Comparison of ENCODE assay signal across 20 mouse cellular contexts in the genomic region with DNA sequence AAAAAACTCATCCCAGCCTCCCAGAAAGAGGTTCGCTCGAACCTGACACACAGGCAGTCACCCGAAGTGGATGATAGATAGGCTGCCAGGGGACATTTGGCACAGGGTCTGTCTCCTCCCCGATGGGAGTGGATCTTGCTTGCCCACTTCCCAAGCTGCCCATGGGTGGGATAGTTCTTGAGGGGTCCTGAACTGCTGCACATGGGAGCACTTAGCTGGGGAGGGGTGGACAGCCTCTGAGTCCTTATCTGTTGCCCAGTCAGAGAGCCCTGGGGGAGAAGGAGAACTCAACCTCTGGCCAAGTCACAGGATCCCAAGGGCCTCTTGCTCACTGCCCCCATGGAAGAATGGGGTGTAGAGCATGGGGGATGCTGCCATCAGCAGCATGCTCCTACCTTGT. TPM values are rescaled to one million over a fixed set of nuclear protein-coding genes. Genes with fewer than 3 reads are reported as not detected.
DNase-seq lines count a peak whose midpoint lies in the region; ATAC-seq and TF ChIP-seq lines count a peak whose summit lies in the region.
"Had no signal": no experiment of that assay in that cellular context is flagged by ENCODE, and none has a peak within 500 bp of the region (broad histone marks: within the 10 kb centered on the region; RNA-seq: fewer than 3 reads in every experiment).

No protein-coding gene starts in this region.

- 0 out of 2 replicates have a peak overlapping the region, but pooled peaks have one; percentile 2 for H3K9ac ChIP-seq in embryonic facial prominence, embryonic 12.5 days
- peak overlapping the region; percentile 42; the same call in 1 of the 2 replicates for H3K9ac ChIP-seq in heart, embryonic 13.5 days
- H3K9ac ChIP-seq in midbrain, embryonic 11.5 days (ENCODE audit: low read length), result no peak overlapping the region
- no peak overlapping the region for H3K9ac ChIP-seq in limb, embryonic 14.5 days (ENCODE audit: low read depth, low read length, severe bottlenecking)
- H3K9ac ChIP-seq: hindbrain, embryonic 12.5 days; midbrain, embryonic 15.5 days had no signal

- TF ChIP-seq POLR2A in limb, embryonic 14.5 days (IDR thresholded peaks at IDR 0.05; ENCODE audit: borderline replicate concordance, extremely low read depth, insufficient read depth, insufficient read length), result no peak

- 0 out of 2 replicates have a peak overlapping the region, but pooled peaks have one; percentile 36 for H3K27ac ChIP-seq in embryonic facial prominence, embryonic 12.5 days
- H3K27ac ChIP-seq in embryonic facial prominence, embryonic 10.5 days (replicated peaks), result no peak overlapping the region
- H3K27ac ChIP-seq in heart, embryonic 13.5 days (replicated peaks), result peak overlapping the region; percentile 85
- H3K27ac ChIP-seq in midbrain, embryonic 10.5 days (replicated peaks), result 0 out of 2 replicates have a peak overlapping the region, but pooled peaks have one; percentile 46
- H3K27ac ChIP-seq in midbrain, embryonic 11.5 days (ENCODE audit: low read depth, low read length), result no peak overlapping the region
- peak overlapping the region; percentile 78 for H3K27ac ChIP-seq in limb, embryonic 14.5 days (replicated peaks; ENCODE audit: low read depth, low read length)
- H3K27ac ChIP-seq: hindbrain, embryonic 12.5 days; kidney, postnatal 0 days; midbrain, embryonic 15.5 days had no signal

- H3K36me3 ChIP-seq in embryonic facial prominence, embryonic 12.5 days, result peaks cover 35% of the 10 kb centered on the region
- H3K36me3 ChIP-seq in embryonic facial prominence, embryonic 10.5 days (replicated peaks), result peaks cover 55% of the 10 kb centered on the region
- peaks cover 54% of the 10 kb centered on the region for H3K36me3 ChIP-seq in heart, embryonic 13.5 days
- no peaks in the 10 kb centered on the region for H3K36me3 ChIP-seq in midbrain, embryonic 10.5 days
- H3K36me3 ChIP-seq in midbrain, embryonic 11.5 days (ENCODE audit: control insufficient read depth, insufficient read depth, low read length), result no peaks in the 10 kb centered on the region
- peaks cover 45% of the 10 kb centered on the region for H3K36me3 ChIP-seq in limb, embryonic 14.5 days (ENCODE audit: control insufficient read depth, insufficient read depth, low read length)
- H3K36me3 ChIP-seq: hindbrain, embryonic 12.5 days; midbrain, embryonic 15.5 days had no signal

- WGBS in embryonic facial prominence, embryonic 12.5 days, result 65% methylated on average over 4 of the region's 4 CpGs
- WGBS in embryonic facial prominence, embryonic 10.5 days, result 56% methylated on average over 4 of the region's 4 CpGs
- 46% methylated on average over 4 of the region's 4 CpGs for WGBS in heart, embryonic 13.5 days
- 58% methylated on average over 4 of the region's 4 CpGs for WGBS in midbrain, embryonic 10.5 days
- 54% methylated on average over 4 of the region's 4 CpGs for WGBS in midbrain, embryonic 11.5 days
- WGBS in limb, embryonic 14.5 days, result 34% methylated on average over 4 of the region's 4 CpGs

- no peak for ATAC-seq in embryonic facial prominence, embryonic 12.5 days (ENCODE audit: insufficient number of reproducible peaks, insufficient read depth, low FRiP score, low TSS enrichment)
- no peak for ATAC-seq in heart, embryonic 13.5 days (ENCODE audit: extremely low read depth, insufficient number of reproducible peaks, low FRiP score, low TSS enrichment)
- no peak for ATAC-seq in midbrain, embryonic 11.5 days (ENCODE audit: low FRiP score)
- no peak for ATAC-seq in limb, embryonic 14.5 days (ENCODE audit: low FRiP score, low read depth)
- ATAC-seq in CD4-positive, CD25-positive, alpha-beta regulatory T cell, adult 4 months, result no peak

- peaks cover 66% of the 10 kb centered on the region for H3K4me1 ChIP-seq in embryonic facial prominence, embryonic 12.5 days
- H3K4me1 ChIP-seq in embryonic facial prominence, embryonic 10.5 days, result peaks cover 64% of the 10 kb centered on the region
- H3K4me1 ChIP-seq in heart, embryonic 13.5 days, result peaks cover 80% of the 10 kb centered on the region
- peaks cover 21% of the 10 kb centered on the region for H3K4me1 ChIP-seq in midbrain, embryonic 10.5 days
- no peaks in the 10 kb centered on the region for H3K4me1 ChIP-seq in midbrain, embryonic 11.5 days (ENCODE audit: control insufficient read depth, insufficient read depth, low read length)
- peaks cover 65% of the 10 kb centered on the region for H3K4me1 ChIP-seq in limb, embryonic 14.5 days (ENCODE audit: control insufficient read depth, insufficient read depth, low read length)

- H3K9me3 ChIP-seq in embryonic facial prominence, embryonic 12.5 days, result no peaks in the 10 kb centered on the region
- no peaks in the 10 kb centered on the region for H3K9me3 ChIP-seq in embryonic facial prominence, embryonic 10.5 days
- H3K9me3 ChIP-seq in heart, embryonic 13.5 days, result no peaks in the 10 kb centered on the region
- no peaks in the 10 kb centered on the region for H3K9me3 ChIP-seq in midbrain, embryonic 10.5 days (replicated peaks)
- H3K9me3 ChIP-seq in midbrain, embryonic 11.5 days (ENCODE audit: control insufficient read depth, low read length), result no peaks in the 10 kb centered on the region
- H3K9me3 ChIP-seq in limb, embryonic 14.5 days (ENCODE audit: control insufficient read depth, low read length), result no peaks in the 10 kb centered on the region
- H3K9me3 ChIP-seq: hindbrain, embryonic 12.5 days; midbrain, embryonic 15.5 days had no signal

- intact Hi-C loops in heart, postnatal 36 days (cut with DNase I), result no loop called here

- H3K4me3 ChIP-seq in embryonic facial prominence, embryonic 12.5 days, result no peak overlapping the region
- no peak overlapping the region for H3K4me3 ChIP-seq in embryonic facial prominence, embryonic 10.5 days
- H3K4me3 ChIP-seq in heart, embryonic 13.5 days, result no peak overlapping the region
- H3K4me3 ChIP-seq in midbrain, embryonic 10.5 days, result no peak overlapping the region
- no peak overlapping the region for H3K4me3 ChIP-seq in midbrain, embryonic 11.5 days (ENCODE audit: low read depth, low read length)
- H3K4me3 ChIP-seq in limb, embryonic 14.5 days (replicated peaks; ENCODE audit: low read length), result no peak overlapping the region
- H3K4me3 ChIP-seq: hindbrain, embryonic 12.5 days; midbrain, embryonic 15.5 days had no signal

- H3K27me3 ChIP-seq in embryonic facial prominence, embryonic 12.5 days, result no peaks in the 10 kb centered on the region
- no peaks in the 10 kb centered on the region for H3K27me3 ChIP-seq in embryonic facial prominence, embryonic 10.5 days (replicated peaks; ENCODE audit: low read depth, poor library complexity, severe bottlenecking)
- H3K27me3 ChIP-seq in heart, embryonic 13.5 days (replicated peaks), result no peaks in the 10 kb centered on the region
- H3K27me3 ChIP-seq in midbrain, embryonic 10.5 days (ENCODE audit: low read depth, poor library complexity, severe bottlenecking), result peaks cover 7% of the 10 kb centered on the region; the same call in 1 of the 2 replicates
- H3K27me3 ChIP-seq in midbrain, embryonic 11.5 days (ENCODE audit: control insufficient read depth, insufficient read depth, low read length), result no peaks in the 10 kb centered on the region
- no peaks in the 10 kb centered on the region for H3K27me3 ChIP-seq in limb, embryonic 14.5 days (ENCODE audit: control insufficient read depth, insufficient read depth, low read length)
- H3K27me3 ChIP-seq: hindbrain, embryonic 12.5 days; midbrain, embryonic 15.5 days had no signal

- no peak for DNase-seq in embryonic facial prominence, embryonic 10.5 days (ENCODE audit: low spot score)
- DNase-seq in heart, postnatal 36 days, result no peak
- DNase-seq in midbrain, embryonic 10.5 days (ENCODE audit: low spot score), result no peak
- no peak for DNase-seq in midbrain, embryonic 11.5 days (ENCODE audit: low spot score, missing footprints)
- no peak for DNase-seq in limb, embryonic 14.5 days (ENCODE audit: low spot score)
- DNase-seq: adrenal gland, postnatal 36 days; cerebellum, adult 11-12 months; gastrocnemius, postnatal 10 days; heart, adult 18-20 months; kidney, adult 11 months; lung, adult 18-20 months; lung, postnatal 14 days; right cerebral cortex, postnatal 4 days had no signal

- no peak overlapping the region for H3K4me2 ChIP-seq in embryonic facial prominence, embryonic 12.5 days (replicated peaks)
- H3K4me2 ChIP-seq in heart, embryonic 13.5 days, result no peak overlapping the region
- H3K4me2 ChIP-seq in midbrain, embryonic 11.5 days, result no peak overlapping the region
- H3K4me2 ChIP-seq in limb, embryonic 14.5 days (replicated peaks; ENCODE audit: low read depth, low read length, severe bottlenecking), result 0 out of 2 replicates have a peak overlapping the region, but pooled peaks have one; percentile 8
- H3K4me2 ChIP-seq: hindbrain, embryonic 12.5 days; liver, embryonic 11.5 days; midbrain, embryonic 15.5 days had no signal

RNA-seq across cellular contexts. Expression of a gene that starts 13.3 kb away (rescaled TPM):
- 47.3 and 47.4 TPM in 2 replicates for polyA plus RNA-seq in embryonic facial prominence, embryonic 12.5 days (2016; fragmentation: Nextera tagmentation; extraction: Ambion mirVana)
- polyA plus RNA-seq in embryonic facial prominence, embryonic 10.5 days (2016; fragmentation: Nextera tagmentation; extraction: Ambion mirVana), result 12.9 and 15.2 TPM in 2 replicates
- polyA plus RNA-seq in heart, embryonic 13.5 days (2015; fragmentation: Nextera tagmentation; extraction: Ambion mirVana), result 20.8 and 22.6 TPM in 2 replicates
- 10 to 100 TPM; 35.0 to 39.0 TPM for total RNA-seq in heart, postnatal 36 days (2021)
- 6.4 and 9.9 TPM in 2 replicates for polyA plus RNA-seq in midbrain, embryonic 10.5 days (2016; fragmentation: Nextera tagmentation; extraction: Ambion mirVana)
- 10.1 and 11.4 TPM in 2 replicates for polyA plus RNA-seq in midbrain, embryonic 11.5 days (2014; fragmentation: Nextera tagmentation; extraction: Ambion mirVana)
- polyA plus RNA-seq in limb, embryonic 14.5 days (2012; rRNA removed), result 52.7 and 58.0 TPM in 2 replicates
- polyA plus RNA-seq in limb, embryonic 14.5 days (2014; fragmentation: Nextera tagmentation; extraction: Ambion mirVana), result 45.1 and 49.3 TPM in 2 replicates
- polyA plus RNA-seq in CD4-positive, CD25-positive, alpha-beta regulatory T cell, adult 4 months (2017; shearing (Covaris generic)), result 1 to 10 TPM in 1 of 2 experiments, under 1 TPM in 1; 0.84 to 1.3 TPM

Comparison
In these comparisons a context has a peak if more than half of its experiments do, and no peak if none do; other contexts are left out.
1. H3K27ac ChIP-seq: peak in embryonic facial prominence, embryonic 12.5 days (single experiment), heart, embryonic 13.5 days (single experiment), midbrain, embryonic 10.5 days (single experiment) and limb, embryonic 14.5 days (single experiment); none in embryonic facial prominence, embryonic 10.5 days (single experiment) and midbrain, embryonic 11.5 days (single experiment).
2. H3K9ac ChIP-seq: peak in embryonic facial prominence, embryonic 12.5 days (single experiment) and heart, embryonic 13.5 days (single experiment); none in midbrain, embryonic 11.5 days (single experiment) and limb, embryonic 14.5 days (single experiment).